Mouse (Mus musculus) heart, postnatal 0 days (tissue): ENCODE measurements around the gene Lsm7. TPM values are rescaled to one million over a fixed set of nuclear protein-coding genes. Genes with fewer than 3 reads are reported as not detected.

Experiments
- ATAC-seq: fragments of 200-750 bp; cut with Nextera tagmentation; 2 replicates; pipeline ENCODE4 v1.8.0; 2017; ENCODE audit warnings: low read depth, moderate number of reproducible peaks, moderate library complexity; ENCODE audit not compliant: insufficient read depth
- DNase-seq: peaks from one replicate; pipeline ENCODE4 v3.0.0-alpha.2; 2016; ENCODE audit warnings: low spot score
- H3K27ac ChIP-seq: fragments of 300-500 bp; sonication (generic); 2 replicates; pipeline ENCODE4 v1.5.1; 2014; ENCODE audit warnings: low read depth, mild to moderate bottlenecking
- H3K27me3 ChIP-seq: fragments of 300-500 bp; sonication (generic); 2 replicates; pipeline ENCODE4 v1.6.1; 2014; ENCODE audit warnings: low read length, mixed read lengths; ENCODE audit not compliant: control insufficient read depth, insufficient read depth
- H3K36me3 ChIP-seq: fragments of 300-500 bp; sonication (generic); replicated peaks from 2 replicates; pipeline ENCODE4 v1.6.1; 2014; ENCODE audit warnings: low read length, mixed read lengths; ENCODE audit not compliant: control insufficient read depth, insufficient read depth
- H3K4me1 ChIP-seq: fragments of 300-500 bp; sonication (generic); 2 replicates; pipeline ENCODE4 v1.6.1; 2014; ENCODE audit warnings: antibody characterized with exemption; ENCODE audit not compliant: control insufficient read depth, insufficient read depth
- H3K4me2 ChIP-seq: fragments of 300-500 bp; sonication (generic); 2 replicates; pipeline ENCODE4 v1.6.1; 2014; ENCODE audit warnings: low read depth, mild to moderate bottlenecking, low read length, moderate library complexity
- H3K4me3 ChIP-seq: fragments of 300-500 bp; sonication (generic); 2 replicates; pipeline ENCODE4 v1.5.1; 2014; ENCODE audit warnings: low read depth, low read length
- H3K9ac ChIP-seq: fragments of 300-500 bp; sonication (generic); replicated peaks from 2 replicates; pipeline ENCODE4 v1.6.1; 2014; ENCODE audit warnings: low read depth, low read length, mixed read lengths
- H3K9me3 ChIP-seq: fragments of 300-500 bp; sonication (generic); replicated peaks from 2 replicates; pipeline ENCODE4 v1.6.1; 2016; ENCODE audit warnings: low read length; ENCODE audit not compliant: control insufficient read depth
- CTCF ChIP-seq: IDR thresholded peaks from 2 replicates; pipeline ENCODE4 v1.5.1; 2016; ENCODE audit warnings: antibody characterized with exemption, control low read depth, low read depth
- EP300 ChIP-seq: IDR thresholded peaks from 2 replicates; pipeline ENCODE4 v1.6.1; 2016; ENCODE audit warnings: antibody characterized with exemption, low read depth
- WGBS: fragments of 180-500 bp; shearing (Covaris S2); extraction: QIAGEN DNeasy Blood & Tissue Kit; methylation state at CpG from one replicate; pipeline ENCODE4 v1.1.7; 2014; 5-methylcytosine and 5-hydroxymethylcytosine counted together
- polyA plus RNA-seq: library from polyadenylated mRNA; unstranded; fragments of >200 nt; fragmentation: Nextera tagmentation; extraction: Ambion mirVana; gene quantifications from 2 replicates; pipeline ENCODE4 v1.2.1, GENCODE M21; 2015
- total RNA-seq: library from RNA; depleted of rRNA; stranded (reverse); fragments of >200 nt; gene quantifications from 2 replicates; pipeline ENCODE4 v1.2.3, GENCODE M21; 2014; ENCODE audit warnings: low replicate concordance

The Lsm7 gene
- total and polyA plus RNA-seq, 2 experiments from 2014 or later = 118 to 162 TPM

GRCm38 (mm10) chr10:80881301-80881700, 26.3 kb upstream of the Lsm7 start:
- H3K27ac ChIP-seq = no peak overlapping the region
- no peaks in the 10 kb centered on the region for H3K27me3 ChIP-seq
- no peak overlapping the region for H3K4me3 ChIP-seq
- peaks cover 8% of the 10 kb centered on the region for H3K4me1 ChIP-seq
- no peak overlapping the region for H3K4me2 ChIP-seq
- no peak overlapping the region for H3K9ac ChIP-seq
- no peaks in the 10 kb centered on the region for H3K9me3 ChIP-seq
- DNase-seq = no peak
- WGBS = 21% methylated on average over 10 of the region's 10 CpGs
- TF ChIP-seq EP300 (no peak), CTCF (peak; percentile 67)
- no peak for ATAC-seq
- H3K36me3 ChIP-seq = no peaks in the 10 kb centered on the region

GRCm38 (mm10) chr10:80880901-80881300, 25.9 kb upstream of the Lsm7 start:
- no peak; the same call in 1 of the 2 replicates for TF ChIP-seq CTCF
- no peak for TF ChIP-seq EP300
- Histone ChIP-seq H3K4me1 (peaks cover 8% of the 10 kb centered on the region), H3K9me3 (no peaks in the 10 kb centered on the region), H3K27ac (no peak overlapping the region), H3K4me2 (no peak overlapping the region), H3K9ac (no peak overlapping the region), H3K27me3 (no peaks in the 10 kb centered on the region), H3K36me3 (no peaks in the 10 kb centered on the region), H3K4me3 (no peak overlapping the region)
- DNase-seq (no peak), ATAC-seq (no peak)
- 70% methylated on average over 2 of the region's 2 CpGs for WGBS

GRCm38 (mm10) chr10:80880131-80880641, 25.2 kb upstream of the Lsm7 start:
- ATAC-seq = peak; percentile 58; the same call in 1 of the 2 replicates
- DNase-seq = peak; percentile 53
- no peaks in the 10 kb centered on the region for H3K36me3 ChIP-seq
- H3K27ac ChIP-seq = no peak overlapping the region
- no peak overlapping the region for H3K9ac ChIP-seq
- no peaks in the 10 kb centered on the region for H3K9me3 ChIP-seq
- H3K4me3 ChIP-seq = no peak overlapping the region
- TF ChIP-seq EP300 (no peak), CTCF (peak; percentile 76)
- 8% methylated on average over 5 of the region's 5 CpGs for WGBS
- H3K4me2 ChIP-seq = no peak overlapping the region
- H3K4me1 ChIP-seq = peaks cover 8% of the 10 kb centered on the region
- H3K27me3 ChIP-seq = no peaks in the 10 kb centered on the region

- Histone ChIP-seq H3K4me1 (peaks cover 8% of the 10 kb centered on the region), H3K27ac (0 out of 2 replicates have a peak overlapping the region, but pooled peaks have one; percentile 1), H3K9ac (no peak overlapping the region), H3K4me2 (no peak overlapping the region), H3K27me3 (no peaks in the 10 kb centered on the region), H3K4me3 (no peak overlapping the region), H3K36me3 (no peaks in the 10 kb centered on the region), H3K9me3 (no peaks in the 10 kb centered on the region)
- 19% methylated on average over 3 of the region's 3 CpGs for WGBS
- no peak for DNase-seq
- TF ChIP-seq EP300 (no peak), CTCF (no peak)
- no peak; the same call in 1 of the 2 replicates for ATAC-seq
These were observed 21.6 kb upstream of the Lsm7 start for GRCm38 (mm10) chr10:80876594-80876993.

GRCm38 (mm10) chr10:80876028-80876427, 21.0 kb upstream of the Lsm7 start:
- H3K9ac ChIP-seq = no peak overlapping the region
- 29% methylated on average over 5 of the region's 5 CpGs for WGBS
- TF ChIP-seq EP300 (no peak), CTCF (peak; percentile 80)
- no peaks in the 10 kb centered on the region for H3K36me3 ChIP-seq
- H3K4me1 ChIP-seq = peaks cover 8% of the 10 kb centered on the region
- peak; percentile 39 for DNase-seq
- no peak overlapping the region for H3K4me3 ChIP-seq
- H3K27ac ChIP-seq = no peak overlapping the region
- no peak for ATAC-seq
- H3K9me3 ChIP-seq = no peaks in the 10 kb centered on the region
- no peaks in the 10 kb centered on the region for H3K27me3 ChIP-seq
- H3K4me2 ChIP-seq = no peak overlapping the region

- Histone ChIP-seq H3K27me3 (no peaks in the 10 kb centered on the region), H3K4me3 (no peak overlapping the region), H3K4me1 (peaks cover 8% of the 10 kb centered on the region), H3K27ac (no peak overlapping the region), H3K36me3 (no peaks in the 10 kb centered on the region), H3K4me2 (no peak overlapping the region), H3K9ac (no peak overlapping the region), H3K9me3 (no peaks in the 10 kb centered on the region)
- no peak for TF ChIP-seq EP300
- no peak for TF ChIP-seq CTCF
- ATAC-seq (no peak), DNase-seq (no peak)
- WGBS = 75% methylated on average over 9 of the region's 9 CpGs
These were observed 19.0 kb upstream of the Lsm7 start for GRCm38 (mm10) chr10:80874035-80874434.
